In genomic region chr11:96929096-96929765, GRCm38 (mm10) we compare ENCODE assay signal across 11 mouse cellular contexts. TPM values are rescaled to one million over a fixed set of nuclear protein-coding genes. Genes with fewer than 3 reads are reported as not detected.
DNase-seq lines count a peak whose midpoint lies in the region; ATAC-seq and TF ChIP-seq lines count a peak whose summit lies in the region.
"Had no signal": no experiment of that assay in that cellular context is flagged by ENCODE, and none has a peak within 500 bp of the region (broad histone marks: within the 10 kb centered on the region; RNA-seq: fewer than 3 reads in every experiment).

No protein-coding gene starts in this region.

- peak overlapping the region; percentile 24 for H3K9ac ChIP-seq in liver, embryonic 14.5 days (replicated peaks)
- peak overlapping the region; percentile 67 for H3K9ac ChIP-seq in stomach, embryonic 16.5 days (ENCODE audit: low read length)

- TF ChIP-seq EP300 in liver, embryonic 14.5 days (IDR thresholded peaks at IDR 0.05; ENCODE audit: low read depth), result no peak

- peak overlapping the region; percentile 47 for H3K4me2 ChIP-seq in liver, embryonic 14.5 days (ENCODE audit: low read depth)
- peak overlapping the region; percentile 51 for H3K4me2 ChIP-seq in stomach, embryonic 16.5 days (ENCODE audit: low read depth, low read length)

- no peak for TF ChIP-seq CTCF in liver, embryonic 14.5 days (IDR thresholded peaks at IDR 0.05; ENCODE audit: low read depth)

- peaks cover 77 to 83% of the 10 kb centered on the region in 2 experiments for H3K4me1 ChIP-seq in liver, embryonic 14.5 days (replicated peaks; ENCODE audit: control insufficient read depth in 2 of 2, insufficient read depth in 2 of 2, low read length in 1 of 2)
- peaks cover 13% of the 10 kb centered on the region; the same call in 1 of the 2 replicates for H3K4me1 ChIP-seq in stomach, embryonic 16.5 days (ENCODE audit: control insufficient read depth, insufficient read depth, low read length)

- DNase-seq in urinary bladder, adult 18-20 months (ENCODE audit: low spot score in 2 of 2), result peak; percentile 44 to 47
- DNase-seq in urinary bladder, postnatal 4 days (ENCODE audit: low spot score in 2 of 2), result no peak
- DNase-seq in kidney, adult 11 months, result peak; percentile 92
- no peak for DNase-seq in liver, embryonic 14.5 days (ENCODE audit: low read depth in 3 of 3, low spot score in 3 of 3)
- no peak for DNase-seq in cerebellum, postnatal 14 days
- no peak for DNase-seq in heart, postnatal 4 days
- DNase-seq in cerebellum, postnatal 36 days, result no peak
- DNase-seq: midbrain, embryonic 14.5 days; retina, postnatal 1 day; thymus, postnatal 36 days had no signal

- H3K36me3 ChIP-seq in liver, embryonic 14.5 days (replicated peaks; ENCODE audit: control insufficient read depth, insufficient read depth, low read depth), result no peaks in the 10 kb centered on the region
- no peaks in the 10 kb centered on the region for H3K36me3 ChIP-seq in stomach, embryonic 16.5 days (ENCODE audit: control insufficient read depth, insufficient read depth, low read length)

- no peaks in the 10 kb centered on the region for H3K27me3 ChIP-seq in liver, embryonic 14.5 days (ENCODE audit: control insufficient read depth, insufficient read depth, low read length)
- no peaks in the 10 kb centered on the region for H3K27me3 ChIP-seq in stomach, embryonic 16.5 days (ENCODE audit: control insufficient read depth, insufficient read depth, low read length)

- WGBS in liver, embryonic 14.5 days (ENCODE audit: insufficient replicate concordance), result 47% methylated on average over 13 of the region's 13 CpGs
- WGBS in stomach, embryonic 16.5 days, result 15% methylated on average over 13 of the region's 13 CpGs

- H3K27ac ChIP-seq in liver, embryonic 14.5 days, result peak overlapping the region; percentile 69
- H3K27ac ChIP-seq in stomach, embryonic 16.5 days (ENCODE audit: low read length), result peak overlapping the region; percentile 97

- H3K4me3 ChIP-seq in liver, embryonic 14.5 days (ENCODE audit: insufficient read depth in 1 of 2, low read depth in 2 of 2, low read length in 2 of 2), result no peak overlapping the region
- H3K4me3 ChIP-seq in stomach, embryonic 16.5 days (replicated peaks; ENCODE audit: low read length), result peak overlapping the region; percentile 47

- no peaks in the 10 kb centered on the region for H3K9me3 ChIP-seq in liver, embryonic 14.5 days (ENCODE audit: control insufficient read depth, low read length)
- no peaks in the 10 kb centered on the region for H3K9me3 ChIP-seq in stomach, embryonic 16.5 days (replicated peaks; ENCODE audit: control insufficient read depth, low read length)

- no peak for ATAC-seq in liver, embryonic 14.5 days (ENCODE audit: insufficient read depth)
- ATAC-seq in stomach, embryonic 16.5 days (ENCODE audit: insufficient read depth, low FRiP score), result peak; percentile 89

RNA-seq across cellular contexts. Expression of gene Prr15l, which starts 1.3 kb away (rescaled TPM):
- 2.8 and 3.3 TPM in 2 replicates for polyA plus RNA-seq in liver, embryonic 14.5 days (2012; rRNA removed)
- polyA plus RNA-seq in liver, embryonic 14.5 days (2014; fragmentation: Nextera tagmentation; extraction: Ambion mirVana), result 4.9 and 8.5 TPM in 2 replicates
- polyA plus RNA-seq in stomach, embryonic 16.5 days (2015; fragmentation: Nextera tagmentation; extraction: Ambion mirVana), result 70.8 and 81.7 TPM in 2 replicates
- total RNA-seq in heart, postnatal 4 days (2021), result under 1 TPM; 0.32 to 0.36 TPM

RNA-seq across cellular contexts. Expression of gene Cdk5rap3, which starts 12.9 kb away (rescaled TPM):
- polyA plus RNA-seq in liver, embryonic 14.5 days (2012; rRNA removed), result 14.2 and 20.1 TPM in 2 replicates
- polyA plus RNA-seq in liver, embryonic 14.5 days (2014; fragmentation: Nextera tagmentation; extraction: Ambion mirVana), result 34.1 and 36.4 TPM in 2 replicates
- polyA plus RNA-seq in stomach, embryonic 16.5 days (2015; fragmentation: Nextera tagmentation; extraction: Ambion mirVana), result 68.7 and 75.0 TPM in 2 replicates
- 10 to 100 TPM; 34.6 to 35.6 TPM for total RNA-seq in heart, postnatal 4 days (2021)

RNA-seq across cellular contexts. Expression of gene Pnpo, which starts 14.6 kb away (rescaled TPM):
- 315 and 355 TPM in 2 replicates for polyA plus RNA-seq in liver, embryonic 14.5 days (2012; rRNA removed)
- 564 and 592 TPM in 2 replicates for polyA plus RNA-seq in liver, embryonic 14.5 days (2014; fragmentation: Nextera tagmentation; extraction: Ambion mirVana)
- polyA plus RNA-seq in stomach, embryonic 16.5 days (2015; fragmentation: Nextera tagmentation; extraction: Ambion mirVana), result 70.7 and 76.8 TPM in 2 replicates
- 10 to 100 TPM; 10.6 to 16.7 TPM for total RNA-seq in heart, postnatal 4 days (2021)

RNA-seq across cellular contexts. Expression of gene Sp2, which starts 53.5 kb away (rescaled TPM):
- 7.7 and 8.0 TPM in 2 replicates for polyA plus RNA-seq in liver, embryonic 14.5 days (2012; rRNA removed)
- polyA plus RNA-seq in liver, embryonic 14.5 days (2014; fragmentation: Nextera tagmentation; extraction: Ambion mirVana), result 13.7 and 17.1 TPM in 2 replicates
- 13.4 and 14.6 TPM in 2 replicates for polyA plus RNA-seq in stomach, embryonic 16.5 days (2015; fragmentation: Nextera tagmentation; extraction: Ambion mirVana)
- 10 to 100 TPM; 18.8 to 19.3 TPM for total RNA-seq in heart, postnatal 4 days (2021)

Comparison
In these comparisons a context has a peak if more than half of its experiments do, and no peak if none do; other contexts are left out.
1. DNase-seq: peak in urinary bladder, adult 18-20 months (2 of 2) and kidney, adult 11 months (single experiment); none in urinary bladder, postnatal 4 days (0 of 2), liver, embryonic 14.5 days (0 of 3), cerebellum, postnatal 14 days (0 of 2), heart, postnatal 4 days (single experiment) and cerebellum, postnatal 36 days (0 of 2).